ENCODE assay signal across 8 mouse cellular contexts in the genomic region with DNA sequence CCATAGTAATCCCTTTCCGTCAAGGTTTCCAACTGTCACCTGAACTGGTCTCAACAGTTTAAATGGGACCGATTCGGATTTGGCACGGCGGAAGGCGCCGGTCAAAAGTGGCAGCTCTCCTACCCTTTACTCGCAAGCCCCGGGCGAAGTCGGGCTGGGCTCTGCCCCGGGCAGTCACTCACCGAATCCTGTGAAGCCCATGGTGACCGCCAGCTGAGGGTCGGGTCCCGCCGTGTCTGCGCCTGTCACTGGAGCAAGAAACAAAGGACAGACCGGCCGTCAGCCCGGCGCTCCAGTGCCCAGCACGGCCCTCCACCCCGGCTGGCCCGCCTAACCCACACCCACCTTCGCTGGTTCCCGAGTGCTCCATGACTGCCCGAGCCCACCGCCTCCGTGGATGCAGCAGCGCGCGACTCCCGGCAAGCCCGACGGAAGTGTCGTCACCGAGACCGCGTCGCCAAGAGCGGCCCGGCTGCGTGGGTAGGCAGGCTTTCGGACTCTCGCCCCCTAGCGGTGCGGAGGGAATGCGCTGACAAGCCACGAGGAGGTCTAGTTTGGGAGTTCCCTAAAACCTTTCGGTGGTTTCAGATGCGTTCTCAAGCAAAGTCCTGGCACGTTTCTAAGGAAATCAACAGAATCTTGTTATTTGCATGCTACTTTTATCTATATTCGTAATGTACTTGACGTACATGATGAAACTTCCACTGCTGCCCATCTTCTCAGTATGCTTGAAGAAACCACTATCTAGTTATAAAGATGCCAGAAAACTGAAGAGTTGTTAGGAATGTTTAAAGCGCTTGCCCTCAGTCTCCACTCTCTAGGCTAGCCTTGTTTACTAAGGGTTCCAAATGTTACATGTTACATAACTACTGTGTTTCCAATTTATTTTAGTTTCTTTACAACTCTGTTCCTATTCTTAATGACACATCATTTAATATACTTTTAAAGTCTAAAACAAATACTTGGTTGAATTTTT. TPM values are rescaled to one million over a fixed set of nuclear protein-coding genes. Genes with fewer than 3 reads are reported as not detected.
DNase-seq lines count a peak whose midpoint lies in the region; ATAC-seq and TF ChIP-seq lines count a peak whose summit lies in the region.

A gene (minus strand): TSS at position 436 of the 976 bp plus-strand sequence.

- H3K36me3 ChIP-seq in ES-Bruce4 (ENCODE audit: control insufficient read depth, insufficient read depth, low read length, poor library complexity, severe bottlenecking), result peaks cover 18% of the 10 kb centered on the region
- peaks cover 21% of the 10 kb centered on the region for H3K36me3 ChIP-seq in forebrain, embryonic 13.5 days (ENCODE audit: poor library complexity, severe bottlenecking)
- H3K36me3 ChIP-seq in liver, postnatal 0 days (replicated peaks; ENCODE audit: insufficient read depth, low read length), result peaks cover 18% of the 10 kb centered on the region; the same call in 1 of the 2 replicates
- H3K36me3 ChIP-seq in neural tube, embryonic 14.5 days (ENCODE audit: control insufficient read depth, insufficient read depth, low read length), result peaks cover 10% of the 10 kb centered on the region; the same call in 1 of the 2 replicates

- WGBS in forebrain, embryonic 13.5 days, result 3% methylated on average over 56 of the region's 56 CpGs
- 2% methylated on average over 56 of the region's 56 CpGs for WGBS in large intestine, adult 2 months
- 3% methylated on average over 56 of the region's 56 CpGs for WGBS in liver, postnatal 0 days (ENCODE audit: insufficient replicate concordance)
- 2% methylated on average over 56 of the region's 56 CpGs for WGBS in neural tube, embryonic 14.5 days

- H3K4me1 ChIP-seq in ES-Bruce4 (ENCODE audit: control insufficient read depth, insufficient read depth, low read length), result no peaks in the 10 kb centered on the region
- H3K4me1 ChIP-seq in forebrain, embryonic 13.5 days, result peaks cover 5% of the 10 kb centered on the region
- 0 out of 2 replicates have a peak, but pooled peaks cover 2% of the 10 kb centered on the region for H3K4me1 ChIP-seq in liver, postnatal 0 days (ENCODE audit: insufficient read depth)
- H3K4me1 ChIP-seq in neural tube, embryonic 14.5 days (ENCODE audit: control insufficient read depth, insufficient read depth, low read length), result 0 out of 2 replicates have a peak, but pooled peaks cover 4% of the 10 kb centered on the region

- TF ChIP-seq POLR2A in ES-Bruce4 (IDR thresholded peaks at IDR 0.05; ENCODE audit: insufficient read depth, low read length), result no peak

- peak; percentile 97 to 99 for DNase-seq in heart, postnatal 10 days
- DNase-seq in large intestine, adult 2 months (ENCODE audit: low read depth, low spot score), result peak; percentile 80
- DNase-seq in liver, postnatal 0 days, result peak; percentile 99
- peak; percentile 99 for DNase-seq in testis, postnatal 10 days (ENCODE audit: low spot score)

- ATAC-seq in cerebellum, adult (ENCODE audit: insufficient number of reproducible peaks, low FRiP score, low TSS enrichment), result peak; percentile 90
- ATAC-seq in forebrain, embryonic 13.5 days, result peak; percentile 98
- ATAC-seq in liver, postnatal 0 days, result peak; percentile 95
- ATAC-seq in neural tube, embryonic 14.5 days (ENCODE audit: low read depth), result peak; percentile 98

- H3K27ac ChIP-seq in ES-Bruce4 (ENCODE audit: insufficient read depth, low read length), result no peak within 1 kb of the TSS
- H3K27ac ChIP-seq in forebrain, embryonic 13.5 days, result no peak within 1 kb of the TSS; the same call in 1 of the 2 replicates
- H3K27ac ChIP-seq in liver, postnatal 0 days (ENCODE audit: low read depth), result peak within 1 kb of the TSS; percentile 76
- peak within 1 kb of the TSS; percentile 70 for H3K27ac ChIP-seq in neural tube, embryonic 14.5 days (ENCODE audit: low read depth, low read length)

- H3K9ac ChIP-seq in ES-Bruce4 (ENCODE audit: low read depth, poor library complexity, severe bottlenecking), result peak within 1 kb of the TSS; percentile 84
- peak within 1 kb of the TSS; percentile 86 for H3K9ac ChIP-seq in forebrain, embryonic 13.5 days
- H3K9ac ChIP-seq in liver, postnatal 0 days (replicated peaks), result peak within 1 kb of the TSS; percentile 92
- H3K9ac ChIP-seq in neural tube, embryonic 14.5 days (replicated peaks; ENCODE audit: low read depth, low read length), result peak within 1 kb of the TSS; percentile 82

- peaks cover 4% of the 10 kb centered on the region; the same call in 1 of the 2 replicates for H3K9me3 ChIP-seq in ES-Bruce4 (replicated peaks; ENCODE audit: control insufficient read depth, insufficient read depth, low read length, poor library complexity, severe bottlenecking)
- no peaks in the 10 kb centered on the region for H3K9me3 ChIP-seq in forebrain, embryonic 13.5 days (replicated peaks)
- no peaks in the 10 kb centered on the region for H3K9me3 ChIP-seq in liver, postnatal 0 days (ENCODE audit: low read length)
- no peaks in the 10 kb centered on the region for H3K9me3 ChIP-seq in neural tube, embryonic 14.5 days (ENCODE audit: control insufficient read depth, low read length)

- TF ChIP-seq EP300 in ES-Bruce4 (IDR thresholded peaks at IDR 0.05; ENCODE audit: insufficient read depth, low read depth, low read length), result 0 out of 2 replicates have a peak, but pooled peaks have one; percentile 45
- peak; percentile 50; the same call in 1 of the 2 replicates for TF ChIP-seq EP300 in liver, postnatal 0 days (IDR thresholded peaks at IDR 0.05; ENCODE audit: low read depth)

- intact Hi-C loops in heart, postnatal 10 days (cut with DNase I), result loop anchor here (5.0 kb wide), 1 partner anchor 637 kb away; no protein-coding TSS in a partner anchor

- TF ChIP-seq CTCF in ES-Bruce4 (IDR thresholded peaks at IDR 0.05; ENCODE audit: low read depth, low read length), result peak; percentile 95
- TF ChIP-seq CTCF in liver, postnatal 0 days (IDR thresholded peaks at IDR 0.05; ENCODE audit: low read depth), result peak; percentile 100

- H3K4me2 ChIP-seq in forebrain, embryonic 13.5 days, result peak within 1 kb of the TSS; percentile 62
- peak within 1 kb of the TSS; percentile 85 for H3K4me2 ChIP-seq in liver, postnatal 0 days (ENCODE audit: low read depth, low read length)
- H3K4me2 ChIP-seq in neural tube, embryonic 14.5 days (ENCODE audit: low read depth, low read length), result peak within 1 kb of the TSS; percentile 59

- no peaks in the 10 kb centered on the region for H3K27me3 ChIP-seq in ES-Bruce4 (ENCODE audit: control insufficient read depth, insufficient read depth, low read length, poor library complexity, severe bottlenecking)
- no peaks in the 10 kb centered on the region for H3K27me3 ChIP-seq in forebrain, embryonic 13.5 days
- no peaks in the 10 kb centered on the region for H3K27me3 ChIP-seq in liver, postnatal 0 days (ENCODE audit: insufficient read depth, low read length)
- H3K27me3 ChIP-seq in neural tube, embryonic 14.5 days (ENCODE audit: control insufficient read depth, insufficient read depth, low read length), result no peaks in the 10 kb centered on the region

- H3K4me3 ChIP-seq in ES-Bruce4 (ENCODE audit: low read depth, low read length), result peak within 1 kb of the TSS; percentile 95
- peak within 1 kb of the TSS; percentile 86 for H3K4me3 ChIP-seq in forebrain, embryonic 13.5 days
- H3K4me3 ChIP-seq in liver, postnatal 0 days (ENCODE audit: low read depth, low read length), result peak within 1 kb of the TSS; percentile 89
- H3K4me3 ChIP-seq in neural tube, embryonic 14.5 days (ENCODE audit: low read depth, low read length), result peak within 1 kb of the TSS; percentile 86

RNA-seq across cellular contexts. Expression of the gene that starts here (rescaled TPM):
- polyA plus RNA-seq in ES-Bruce4 (2011; ENCODE audit: insufficient read depth, insufficient read length, low read depth, missing spikeins), result 65.5 and 69.7 TPM in 2 replicates
- polyA plus RNA-seq in forebrain, embryonic 13.5 days (2015; fragmentation: Nextera tagmentation; extraction: Ambion mirVana), result 70.2 and 72.5 TPM in 2 replicates
- total RNA-seq in heart, postnatal 10 days (2021), result 10 to 100 TPM; 22.3 to 22.7 TPM
- 8.9 and 9.0 TPM in 2 replicates for polyA plus RNA-seq in large intestine, adult 2 months (2012; rRNA removed)
- polyA plus RNA-seq in liver, postnatal 0 days (2015; fragmentation: Nextera tagmentation; extraction: Ambion mirVana), result 13.1 and 15.5 TPM in 2 replicates
- polyA plus RNA-seq in neural tube, embryonic 14.5 days (2014; fragmentation: Nextera tagmentation; extraction: Ambion mirVana), result 63.7 and 65.7 TPM in 2 replicates

Comparison
In these comparisons a context has a peak if more than half of its experiments do, and no peak if none do; other contexts are left out.
1. H3K27ac ChIP-seq: peak in liver, postnatal 0 days (single experiment) and neural tube, embryonic 14.5 days (single experiment); none in ES-Bruce4 (single experiment) and forebrain, embryonic 13.5 days (single experiment).
2. Peak in every context shown above with its lines, with median percentiles within 50 percentile points of each other: H3K4me3 ChIP-seq, H3K9ac ChIP-seq, ATAC-seq, H3K4me2 ChIP-seq and DNase-seq.